12 mouse cellular contexts compared by ENCODE assay signal in genomic region chr2:105367623-105368022, GRCm38 (mm10). TPM values are rescaled to one million over a fixed set of nuclear protein-coding genes. Genes with fewer than 3 reads are reported as not detected.
DNase-seq lines count a peak whose midpoint lies in the region; ATAC-seq and TF ChIP-seq lines count a peak whose summit lies in the region.
"Had no signal": no experiment of that assay in that cellular context is flagged by ENCODE, and none has a peak within 500 bp of the region (broad histone marks: within the 10 kb centered on the region; RNA-seq: fewer than 3 reads in every experiment).

No protein-coding gene starts in this region.

- H3K9me3 ChIP-seq in heart, postnatal 0 days (replicated peaks; ENCODE audit: control insufficient read depth, low read length), result no peaks in the 10 kb centered on the region
- no peaks in the 10 kb centered on the region for H3K9me3 ChIP-seq in heart, embryonic 10.5 days
- no peaks in the 10 kb centered on the region for H3K9me3 ChIP-seq in heart, embryonic 12.5 days (replicated peaks)
- H3K9me3 ChIP-seq: limb, embryonic 13.5 days; stomach, embryonic 15.5 days had no signal

- TF ChIP-seq CTCF in heart, postnatal 0 days (IDR thresholded peaks at IDR 0.05; ENCODE audit: low read depth), result peak; percentile 29
- no peak for TF ChIP-seq CTCF in thymus, adult 2 months (IDR thresholded peaks at IDR 0.05; ENCODE audit: borderline replicate concordance, control insufficient read depth, extremely low read depth, insufficient read depth, low read length, poor library complexity)

- no peak overlapping the region for H3K4me2 ChIP-seq in heart, postnatal 0 days (ENCODE audit: low read depth, low read length)
- H3K4me2 ChIP-seq in heart, embryonic 12.5 days, result no peak overlapping the region
- H3K4me2 ChIP-seq: limb, embryonic 13.5 days; stomach, embryonic 15.5 days had no signal

- H3K9ac ChIP-seq in heart, postnatal 0 days (replicated peaks; ENCODE audit: low read depth, low read length), result no peak overlapping the region
- H3K9ac ChIP-seq in heart, embryonic 12.5 days, result no peak overlapping the region
- H3K9ac ChIP-seq: limb, embryonic 13.5 days; stomach, embryonic 15.5 days had no signal

- no peak for DNase-seq in heart, postnatal 0 days (ENCODE audit: low spot score)
- no peak for DNase-seq in heart, embryonic 10.5 days (ENCODE audit: low spot score)
- DNase-seq in thymus, adult 2 months, result peak; percentile 9
- no peak for DNase-seq in thymus, postnatal 10 days (ENCODE audit: low spot score in 2 of 2)
- peak; percentile 6 for DNase-seq in c-Kit-positive CD71-negative TER-119-negative erythroid progenitor cells, embryonic 14.5 days (ENCODE audit: low read depth)
- peak; percentile 1 for DNase-seq in splenic B cell, adult 2 months (ENCODE audit: low read depth, low spot score)
- DNase-seq in urinary bladder, adult 18-20 months (ENCODE audit: low spot score in 2 of 2), result no peak
- DNase-seq: heart, postnatal 36 days had no signal

- ATAC-seq in heart, postnatal 0 days (ENCODE audit: insufficient read depth, low read depth), result no peak
- no peak for ATAC-seq in heart, embryonic 12.5 days (ENCODE audit: insufficient number of reproducible peaks, low FRiP score)
- ATAC-seq: Patski had no signal

- no peak overlapping the region for H3K27ac ChIP-seq in heart, postnatal 0 days (ENCODE audit: low read depth)
- no peak overlapping the region for H3K27ac ChIP-seq in heart, embryonic 10.5 days
- no peak overlapping the region for H3K27ac ChIP-seq in thymus, adult 2 months (ENCODE audit: control insufficient read depth, insufficient read depth, low read length)
- H3K27ac ChIP-seq in heart, embryonic 12.5 days (ENCODE audit: poor library complexity, severe bottlenecking), result no peak overlapping the region
- H3K27ac ChIP-seq: limb, embryonic 13.5 days; stomach, embryonic 15.5 days had no signal

- H3K27me3 ChIP-seq in heart, postnatal 0 days (ENCODE audit: control insufficient read depth, insufficient read depth, low read length), result peaks cover 4% of the 10 kb centered on the region
- peaks cover 12% of the 10 kb centered on the region; the same call in 1 of the 2 replicates for H3K27me3 ChIP-seq in heart, embryonic 10.5 days (ENCODE audit: insufficient read depth, poor library complexity, severe bottlenecking)
- no peaks in the 10 kb centered on the region for H3K27me3 ChIP-seq in thymus, adult 2 months (ENCODE audit: control insufficient read depth, insufficient read depth, low read length)
- no peaks in the 10 kb centered on the region for H3K27me3 ChIP-seq in splenic B cell, adult 2 months (ENCODE audit: control insufficient read depth, insufficient read depth, low read length, poor library complexity, severe bottlenecking)
- H3K27me3 ChIP-seq in heart, embryonic 12.5 days (replicated peaks), result no peaks in the 10 kb centered on the region; the same call in 1 of the 2 replicates
- H3K27me3 ChIP-seq: Patski; stomach, embryonic 15.5 days had no signal

- H3K4me1 ChIP-seq in heart, postnatal 0 days (ENCODE audit: control insufficient read depth, insufficient read depth), result no peaks in the 10 kb centered on the region
- H3K4me1 ChIP-seq in heart, embryonic 10.5 days, result peaks cover 5% of the 10 kb centered on the region; the same call in 1 of the 2 replicates
- no peaks in the 10 kb centered on the region for H3K4me1 ChIP-seq in thymus, adult 2 months (replicated peaks; ENCODE audit: control insufficient read depth, insufficient read depth, low read length)
- peaks cover 8% of the 10 kb centered on the region; the same call in 1 of the 2 replicates for H3K4me1 ChIP-seq in heart, embryonic 12.5 days (replicated peaks)
- H3K4me1 ChIP-seq: stomach, embryonic 15.5 days had no signal

- 28% methylated on average over 4 of the region's 4 CpGs for WGBS in heart, postnatal 0 days
- 33% methylated on average over 4 of the region's 4 CpGs for WGBS in heart, embryonic 10.5 days
- 45% methylated on average over 4 of the region's 4 CpGs for WGBS in thymus, adult 2 months
- 29% methylated on average over 4 of the region's 4 CpGs for WGBS in heart, embryonic 12.5 days

- no peak for TF ChIP-seq POLR2A in thymus, adult 2 months (IDR thresholded peaks at IDR 0.05; ENCODE audit: control insufficient read depth, extremely low read depth, insufficient read depth, low read length, poor library complexity)

- no peak for TF ChIP-seq EP300 in heart, postnatal 0 days (IDR thresholded peaks at IDR 0.05; ENCODE audit: low read depth)

- H3K4me3 ChIP-seq in heart, postnatal 0 days (ENCODE audit: low read depth, low read length), result no peak overlapping the region
- no peak overlapping the region for H3K4me3 ChIP-seq in heart, embryonic 10.5 days
- no peak overlapping the region for H3K4me3 ChIP-seq in thymus, adult 2 months (ENCODE audit: control insufficient read depth, insufficient read depth, low read length)
- H3K4me3 ChIP-seq in heart, embryonic 12.5 days, result no peak overlapping the region
- H3K4me3 ChIP-seq: limb, embryonic 13.5 days; stomach, embryonic 15.5 days had no signal

- no peaks in the 10 kb centered on the region for H3K36me3 ChIP-seq in heart, postnatal 0 days (replicated peaks; ENCODE audit: control insufficient read depth, insufficient read depth, low read length)
- no peaks in the 10 kb centered on the region for H3K36me3 ChIP-seq in heart, embryonic 10.5 days
- H3K36me3 ChIP-seq in thymus, adult 2 months (ENCODE audit: control insufficient read depth, insufficient read depth, low read length), result no peaks in the 10 kb centered on the region
- H3K36me3 ChIP-seq in splenic B cell, adult 2 months (ENCODE audit: control insufficient read depth, insufficient read depth, low read length, poor library complexity, severe bottlenecking), result no peaks in the 10 kb centered on the region
- H3K36me3 ChIP-seq in heart, embryonic 12.5 days, result no peaks in the 10 kb centered on the region
- H3K36me3 ChIP-seq: limb, embryonic 13.5 days; stomach, embryonic 15.5 days had no signal

RNA-seq across cellular contexts. Expression of gene Rcn1, which starts 31.5 kb away (rescaled TPM):
- total RNA-seq in heart, postnatal 0 days (2014; rRNA removed; ENCODE audit: low replicate concordance), result 33.3 and 34.5 TPM in 2 replicates
- 54.0 and 58.8 TPM in 2 replicates for polyA plus RNA-seq in heart, postnatal 0 days (2015; fragmentation: Nextera tagmentation; extraction: Ambion mirVana)
- polyA plus RNA-seq in heart, embryonic 10.5 days (2016; fragmentation: Nextera tagmentation; extraction: Ambion mirVana), result 154 and 166 TPM in 2 replicates
- polyA plus RNA-seq in thymus, adult 2 months (2012; rRNA removed), result 7.4 and 8.4 TPM in 2 replicates
- polyA plus RNA-seq in heart, embryonic 12.5 days (2016; fragmentation: Nextera tagmentation; extraction: Ambion mirVana), result 180 and 182 TPM in 2 replicates

Comparison
In these comparisons a context has a peak if more than half of its experiments do, and no peak if none do; other contexts are left out.
1. DNase-seq: peak in thymus, adult 2 months (single experiment), c-Kit-positive CD71-negative TER-119-negative erythroid progenitor cells, embryonic 14.5 days (single experiment) and splenic B cell, adult 2 months (single experiment); none in heart, postnatal 0 days (single experiment), heart, embryonic 10.5 days (single experiment), thymus, postnatal 10 days (0 of 2) and urinary bladder, adult 18-20 months (0 of 2).